Mouse (Mus musculus) hindbrain, embryonic 13.5 days (tissue): ENCODE data around the gene Zc3h7b. TPM values are rescaled to one million over a fixed set of nuclear protein-coding genes. Genes with fewer than 3 reads are reported as not detected.

Experiments used
- ATAC-seq: fragments of 200-750 bp; cut with Nextera tagmentation; 2 replicates; pipeline ENCODE4 v1.8.0; 2017; ENCODE audit warnings: moderate TSS enrichment; ENCODE audit not compliant: low FRiP score
- H3K27ac ChIP-seq: fragments of 300-500 bp; sonication (generic); 2 replicates; pipeline ENCODE4 v1.5.1; 2015; ENCODE audit warnings: inconsistent platforms, mild to moderate bottlenecking, moderate library complexity
- H3K27me3 ChIP-seq: fragments of 300-500 bp; sonication (generic); 2 replicates; pipeline ENCODE4 v1.6.1; 2015; ENCODE audit warnings: mild to moderate bottlenecking, inconsistent platforms
- H3K36me3 ChIP-seq: fragments of 300-500 bp; sonication (generic); 2 replicates; pipeline ENCODE4 v1.6.1; 2015; ENCODE audit warnings: mild to moderate bottlenecking, inconsistent platforms
- H3K4me1 ChIP-seq: fragments of 300-500 bp; sonication (generic); replicated peaks from 2 replicates; pipeline ENCODE4 v1.6.1; 2015; ENCODE audit warnings: inconsistent platforms
- H3K4me2 ChIP-seq: fragments of 300-500 bp; sonication (generic); 2 replicates; pipeline ENCODE4 v1.6.1; 2015; ENCODE audit warnings: inconsistent platforms, mild to moderate bottlenecking, moderate library complexity
- H3K4me3 ChIP-seq: fragments of 300-500 bp; sonication (generic); 2 replicates; pipeline ENCODE4 v1.5.1; 2015; ENCODE audit warnings: mild to moderate bottlenecking, inconsistent platforms
- H3K9ac ChIP-seq: fragments of 300-500 bp; sonication (generic); 2 replicates; pipeline ENCODE4 v1.6.1; 2015; ENCODE audit warnings: mild to moderate bottlenecking, inconsistent platforms
- H3K9me3 ChIP-seq: fragments of 300-500 bp; sonication (generic); 2 replicates; pipeline ENCODE4 v1.6.1; 2016; ENCODE audit warnings: inconsistent platforms
- WGBS: fragments of 180-500 bp; shearing (Covaris S2); methylation state at CpG from one replicate; pipeline ENCODE4 v1.1.7; 2015; 5-methylcytosine and 5-hydroxymethylcytosine counted together
- polyA plus RNA-seq: library from polyadenylated mRNA; unstranded; fragments of >200 nt; fragmentation: Nextera tagmentation; extraction: Ambion mirVana; gene quantifications from 2 replicates; pipeline ENCODE4 v1.2.1, GENCODE M21; 2015

The Zc3h7b gene
- polyA plus RNA-seq, 1 experiment from 2014 or later: 42.6 TPM

DNA sequence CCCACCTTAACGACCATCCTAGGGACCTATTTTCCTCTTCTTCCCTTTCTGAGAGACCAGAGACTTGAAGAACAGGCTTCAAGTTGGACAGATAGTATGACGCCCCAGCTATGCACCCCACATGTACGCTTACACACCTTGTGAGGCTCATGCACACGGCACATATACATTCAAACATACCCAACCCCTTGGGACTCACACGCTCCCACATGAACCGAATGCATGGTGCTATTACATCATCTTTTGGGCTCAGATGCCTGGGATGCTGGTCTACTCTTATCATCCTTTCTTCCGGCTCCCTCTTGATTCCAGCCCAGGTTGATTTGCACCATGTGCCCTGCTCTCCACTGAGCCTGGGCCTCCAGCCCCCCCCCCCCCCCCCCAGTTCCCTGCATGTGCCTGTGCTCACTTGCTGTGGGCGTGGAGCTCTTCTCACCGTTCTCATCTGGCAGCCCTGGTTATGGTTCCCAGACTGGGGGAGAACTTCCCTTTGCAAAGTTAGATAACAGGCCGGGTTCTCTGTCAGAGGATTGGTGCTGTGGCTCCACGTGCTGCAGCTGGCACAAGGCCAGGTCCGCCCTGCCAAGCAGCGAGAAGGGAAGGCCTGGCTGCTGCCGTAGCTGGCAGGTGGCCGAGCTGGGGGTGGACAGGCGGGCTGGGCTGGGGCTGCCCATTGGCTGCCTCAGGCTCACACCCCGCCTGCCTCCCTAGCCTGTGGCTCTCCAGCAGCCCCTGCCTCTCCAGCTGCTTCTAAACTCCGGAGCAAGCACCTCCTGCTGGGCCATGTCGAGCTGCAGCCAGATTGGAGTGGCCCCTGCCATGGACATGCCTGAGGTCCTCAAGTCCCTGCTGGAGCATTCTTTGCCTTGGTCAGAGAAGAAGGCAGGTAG, 57.4 kb downstream of the Zc3h7b start, which contains the start of gene Tef:
Gene Tef (plus strand): TSS at position 421 of the 890 bp plus-strand sequence.
- Histone ChIP-seq H3K9me3 (no peaks in the 10 kb centered on the region), H3K4me1 (peaks cover 39% of the 10 kb centered on the region), H3K9ac (peak within 1 kb of the TSS; percentile 53), H3K36me3 (peaks cover 9% of the 10 kb centered on the region; the same call in 1 of the 2 replicates), H3K4me2 (peak within 1 kb of the TSS; percentile 53), H3K4me3 (peak within 1 kb of the TSS; percentile 19), H3K27ac (peak within 1 kb of the TSS; percentile 52), H3K27me3 (no peaks in the 10 kb centered on the region)
- WGBS: 27% methylated on average over 19 of the region's 19 CpGs
- ATAC-seq: peak; percentile 96

DNA sequence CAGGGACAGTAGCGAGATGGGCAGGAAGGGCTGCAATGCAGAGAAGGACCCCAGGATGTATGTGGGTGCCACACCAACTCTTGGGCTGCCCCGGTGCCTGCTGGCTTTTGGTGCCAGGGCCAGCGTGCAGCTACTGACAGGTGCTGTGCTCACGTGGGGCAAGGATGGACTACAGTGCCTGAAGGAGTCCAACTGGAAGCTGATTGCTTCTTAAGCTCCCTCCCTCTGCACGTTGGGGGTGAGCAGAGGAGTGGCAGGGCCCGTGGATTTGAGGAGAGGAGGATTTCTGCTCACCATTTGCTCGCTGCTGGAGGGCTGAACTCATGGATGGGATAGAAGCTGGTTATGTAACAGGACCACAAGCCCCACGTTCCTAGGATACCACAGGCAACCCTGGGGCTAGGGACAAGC, 58.1 kb downstream of the Zc3h7b start:
- Histone ChIP-seq H3K27ac (peak overlapping the region; percentile 52; the same call in 1 of the 2 replicates), H3K9ac (peak overlapping the region; percentile 53), H3K9me3 (no peaks in the 10 kb centered on the region), H3K4me2 (peak overlapping the region; percentile 53), H3K4me3 (peak overlapping the region; percentile 19), H3K36me3 (peaks cover 5% of the 10 kb centered on the region; the same call in 1 of the 2 replicates), H3K27me3 (no peaks in the 10 kb centered on the region), H3K4me1 (peaks cover 39% of the 10 kb centered on the region)
- peak; percentile 47; the same call in 1 of the 2 replicates for ATAC-seq
- 14% methylated on average over 8 of the region's 8 CpGs for WGBS

DNA sequence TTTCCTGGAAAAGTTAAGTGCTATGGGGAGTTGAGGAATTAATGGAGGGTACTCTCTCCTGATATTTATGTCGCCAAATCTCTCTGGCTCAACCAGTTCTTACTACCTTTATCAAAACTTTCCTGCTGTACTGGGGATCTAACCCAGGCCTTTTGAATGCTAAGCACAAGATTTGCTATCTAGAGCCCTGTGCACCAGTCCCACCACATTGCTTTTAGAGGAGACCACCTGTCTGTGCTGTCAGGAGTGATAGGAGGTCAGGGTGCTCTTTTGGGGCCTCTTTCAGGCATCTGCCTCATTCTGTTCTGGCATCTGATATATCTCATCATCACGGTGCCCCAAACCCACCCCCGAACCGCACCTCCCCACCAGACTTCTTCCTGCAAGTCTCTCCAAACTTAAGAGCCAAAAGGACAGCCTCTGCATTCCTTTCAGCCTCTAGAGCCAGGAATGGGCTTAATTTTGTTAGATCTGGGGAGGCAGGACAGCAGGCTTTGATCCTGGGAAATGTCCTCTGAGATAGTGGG, 58.6 kb downstream of the Zc3h7b start:
- no peak for ATAC-seq
- H3K4me3 ChIP-seq: no peak overlapping the region
- WGBS: 73% methylated on average over 4 of the region's 4 CpGs
- H3K36me3 ChIP-seq: 0 out of 2 replicates have a peak, but pooled peaks cover under 1% of the 10 kb centered on the region
- no peak overlapping the region for H3K27ac ChIP-seq
- H3K4me1 ChIP-seq: peaks cover 39% of the 10 kb centered on the region
- 0 out of 2 replicates have a peak overlapping the region, but pooled peaks have one; percentile 53 for H3K9ac ChIP-seq
- H3K27me3 ChIP-seq: no peaks in the 10 kb centered on the region
- H3K4me2 ChIP-seq: no peak overlapping the region
- no peaks in the 10 kb centered on the region for H3K9me3 ChIP-seq

DNA sequence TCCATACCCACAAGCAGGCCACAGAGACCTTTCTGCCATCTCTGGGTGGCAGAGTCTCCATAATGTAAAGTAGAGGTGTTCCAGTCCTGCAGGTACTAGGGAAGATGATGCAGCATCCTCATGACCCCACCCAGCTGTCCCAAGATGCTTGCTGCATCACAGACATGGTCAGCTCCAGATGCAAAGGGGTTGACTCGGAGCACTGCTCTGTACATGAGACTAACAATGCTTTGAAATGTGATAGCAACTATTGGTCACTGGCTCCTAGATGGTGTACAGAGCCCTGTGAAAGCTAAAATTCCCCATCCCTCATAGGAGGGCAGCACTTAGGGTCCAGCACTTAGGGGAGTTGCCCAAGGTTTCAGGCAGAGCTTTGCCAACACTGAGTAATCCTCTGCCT, 59.3 kb downstream of the Zc3h7b start:
- Histone ChIP-seq H3K27me3 (no peaks in the 10 kb centered on the region), H3K27ac (no peak overlapping the region), H3K9ac (no peak overlapping the region), H3K4me1 (peaks cover 39% of the 10 kb centered on the region), H3K4me3 (no peak overlapping the region), H3K9me3 (no peaks in the 10 kb centered on the region), H3K36me3 (no peaks in the 10 kb centered on the region), H3K4me2 (no peak overlapping the region)
- 59% methylated on average over 1 of the region's 1 CpGs for WGBS
- no peak for ATAC-seq

DNA sequence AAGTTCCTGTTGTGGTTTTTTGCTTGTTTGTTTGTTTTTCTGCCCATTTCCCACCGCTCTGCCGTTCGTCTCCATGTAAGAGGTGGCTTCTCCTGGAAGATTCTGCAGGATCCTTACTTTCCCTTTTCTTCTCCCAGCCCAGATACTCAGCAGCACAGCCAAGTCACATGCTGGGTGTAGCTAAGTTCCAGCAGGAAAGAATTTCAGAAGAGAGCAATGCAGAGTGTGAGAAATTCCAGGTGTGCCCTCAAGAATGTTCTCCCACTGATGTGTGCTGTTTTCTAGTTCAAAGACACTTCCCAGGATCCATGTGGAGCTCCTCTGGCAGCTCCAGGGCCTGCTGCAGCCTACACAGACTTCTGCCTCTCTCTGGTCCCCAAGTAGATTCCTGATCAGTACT, 60.0 kb downstream of the Zc3h7b start:
- Histone ChIP-seq H3K9me3 (no peaks in the 10 kb centered on the region), H3K27ac (no peak overlapping the region), H3K4me2 (no peak overlapping the region), H3K4me1 (peaks cover 44% of the 10 kb centered on the region), H3K27me3 (no peaks in the 10 kb centered on the region), H3K36me3 (no peaks in the 10 kb centered on the region), H3K9ac (no peak overlapping the region), H3K4me3 (no peak overlapping the region)
- WGBS: 82% methylated on average over 3 of the region's 3 CpGs
- ATAC-seq: no peak

DNA sequence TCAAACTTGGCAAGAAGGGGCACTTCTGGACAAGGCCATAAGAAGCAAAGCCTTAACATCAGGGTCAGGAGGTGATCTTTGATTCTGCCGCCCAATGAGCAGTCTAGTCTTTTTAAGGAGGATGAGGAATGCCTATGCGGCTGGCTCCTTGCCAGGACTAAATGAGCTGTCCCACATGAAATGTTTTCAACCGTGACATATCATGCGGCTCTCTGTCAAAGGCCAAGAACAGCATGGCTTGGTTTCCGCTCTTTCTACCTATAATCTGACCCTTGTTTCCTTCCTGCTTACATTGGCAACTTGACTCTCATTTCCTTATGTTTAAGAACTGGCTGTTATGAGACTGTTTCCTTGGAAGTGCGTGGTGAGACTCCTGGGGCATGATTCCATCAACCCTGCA, 60.8 kb downstream of the Zc3h7b start:
- 0 out of 2 replicates have a peak overlapping the region, but pooled peaks have one; percentile 21 for H3K9ac ChIP-seq
- WGBS: 54% methylated on average over 6 of the region's 6 CpGs
- H3K4me2 ChIP-seq: no peak overlapping the region
- peaks cover 50% of the 10 kb centered on the region for H3K4me1 ChIP-seq
- ATAC-seq: no peak
- H3K9me3 ChIP-seq: no peaks in the 10 kb centered on the region
- H3K27me3 ChIP-seq: no peaks in the 10 kb centered on the region
- no peak overlapping the region for H3K27ac ChIP-seq
- H3K4me3 ChIP-seq: no peak overlapping the region
- no peaks in the 10 kb centered on the region for H3K36me3 ChIP-seq

DNA sequence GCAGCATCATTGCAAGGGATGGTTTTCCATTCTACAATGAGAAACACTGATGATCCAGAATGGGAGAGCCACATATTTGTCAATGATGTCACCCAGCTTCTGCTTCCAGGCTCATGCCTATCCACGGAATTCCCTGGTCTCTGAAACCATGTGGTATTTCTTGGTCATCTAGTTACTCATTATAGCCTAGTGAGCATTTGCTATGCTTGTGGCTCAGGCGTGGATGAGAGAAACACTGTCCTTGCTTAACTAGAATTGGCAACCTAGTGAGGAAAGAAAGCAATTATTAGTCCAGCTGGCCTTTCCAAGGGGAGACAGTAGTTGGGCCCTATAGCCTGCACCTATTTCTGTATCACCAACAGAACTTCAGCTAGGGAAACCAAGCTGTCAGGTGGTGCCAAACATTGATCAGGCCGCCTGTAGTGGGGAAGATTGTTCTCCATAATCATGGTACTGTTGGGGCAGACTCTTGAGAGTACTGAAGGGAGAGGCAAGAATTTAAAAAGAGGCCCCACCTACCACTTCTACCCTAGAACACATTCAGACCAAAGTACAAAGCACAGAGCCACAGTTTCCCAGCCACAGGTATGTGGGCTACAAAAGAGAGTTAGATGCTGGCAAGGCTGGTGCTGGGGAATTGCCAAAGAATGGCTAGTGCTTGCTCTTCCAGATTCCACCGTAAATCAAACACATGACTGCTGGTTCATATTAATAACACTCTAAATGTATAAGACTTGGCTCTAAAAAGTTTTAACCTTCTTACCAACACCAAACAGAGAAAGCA, 62.0 kb downstream of the Zc3h7b start:
- Histone ChIP-seq H3K4me3 (no peak overlapping the region), H3K9ac (no peak overlapping the region), H3K27ac (no peak overlapping the region), H3K36me3 (no peaks in the 10 kb centered on the region), H3K4me1 (peaks cover 52% of the 10 kb centered on the region), H3K4me2 (no peak overlapping the region), H3K9me3 (no peaks in the 10 kb centered on the region), H3K27me3 (no peaks in the 10 kb centered on the region)
- no peak for ATAC-seq
- 85% methylated on average over 4 of the region's 4 CpGs for WGBS

DNA sequence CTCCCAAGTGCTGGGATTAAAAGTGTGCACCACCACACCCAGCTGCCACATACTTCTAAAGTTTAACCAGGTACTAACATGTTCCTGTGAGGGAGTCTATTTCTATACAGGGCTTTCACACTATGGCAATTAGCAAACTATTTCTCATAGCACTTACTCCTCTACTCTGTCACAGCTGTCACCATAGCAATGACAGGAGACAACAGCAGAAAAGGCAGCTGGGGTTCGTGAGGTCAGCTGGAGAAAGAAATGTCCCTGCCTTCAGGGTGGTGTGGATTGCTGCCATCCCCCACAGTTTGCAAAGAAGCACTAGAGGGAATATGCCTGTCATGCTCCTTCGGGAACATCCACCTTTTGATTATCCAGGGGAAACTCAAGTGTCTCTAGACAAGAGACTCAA, 63.9 kb downstream of the Zc3h7b start:
- WGBS: 62% methylated on average over 2 of the region's 2 CpGs
- H3K27ac ChIP-seq: no peak overlapping the region
- no peaks in the 10 kb centered on the region for H3K9me3 ChIP-seq
- H3K4me1 ChIP-seq: peaks cover 52% of the 10 kb centered on the region
- H3K36me3 ChIP-seq: no peaks in the 10 kb centered on the region
- H3K4me3 ChIP-seq: no peak overlapping the region
- H3K4me2 ChIP-seq: no peak overlapping the region
- H3K9ac ChIP-seq: no peak overlapping the region
- H3K27me3 ChIP-seq: no peaks in the 10 kb centered on the region
- no peak for ATAC-seq

DNA sequence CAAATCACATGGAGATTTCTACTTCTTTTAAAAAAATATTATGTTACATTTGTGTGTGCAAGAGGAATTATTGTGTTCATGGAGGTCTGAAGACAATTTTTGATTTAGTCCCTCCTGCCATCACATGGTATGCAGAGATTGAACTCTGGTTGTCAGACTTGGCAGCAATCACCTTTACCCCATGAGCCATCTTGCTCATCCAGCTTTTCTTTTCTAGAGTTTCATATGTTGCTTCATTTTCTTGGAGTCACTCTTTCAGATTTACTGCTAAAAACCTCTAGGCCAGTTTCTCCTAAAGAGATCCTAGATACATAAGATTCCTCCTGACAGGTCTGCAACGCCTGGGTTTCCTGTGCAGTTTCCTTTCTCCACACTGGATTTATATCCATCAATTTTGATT, 64.7 kb downstream of the Zc3h7b start:
- Histone ChIP-seq H3K27ac (peak overlapping the region; percentile 88), H3K4me3 (no peak overlapping the region), H3K36me3 (no peaks in the 10 kb centered on the region), H3K27me3 (no peaks in the 10 kb centered on the region), H3K4me2 (peak overlapping the region; percentile 82), H3K9me3 (no peaks in the 10 kb centered on the region), H3K9ac (peak overlapping the region; percentile 73), H3K4me1 (peaks cover 57% of the 10 kb centered on the region)
- no peak for ATAC-seq
- 55% methylated on average over 1 of the region's 1 CpGs for WGBS

DNA sequence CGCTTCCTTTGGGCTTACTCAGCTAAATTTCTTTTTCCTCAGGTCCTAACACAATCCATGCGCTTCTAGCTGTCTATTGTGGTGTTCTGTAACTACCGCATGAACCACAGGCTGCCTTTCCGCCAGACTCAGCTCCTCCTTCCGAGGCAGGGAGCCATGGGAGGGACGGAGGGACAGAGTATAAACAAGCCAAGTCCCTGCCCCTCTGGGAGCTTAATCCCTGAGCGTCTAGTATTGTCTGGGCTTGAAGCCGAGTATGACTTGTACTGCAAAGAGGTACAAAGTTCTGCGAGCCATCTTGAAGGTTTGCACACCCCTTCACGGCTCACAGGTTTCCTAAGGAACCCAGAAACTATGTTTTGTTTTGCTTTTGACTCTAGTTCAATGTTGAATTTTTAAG, 65.3 kb downstream of the Zc3h7b start:
- WGBS: under 1% methylated on average over 10 of the region's 10 CpGs
- Histone ChIP-seq H3K9ac (peak overlapping the region; percentile 73), H3K27me3 (no peaks in the 10 kb centered on the region)

DNA sequence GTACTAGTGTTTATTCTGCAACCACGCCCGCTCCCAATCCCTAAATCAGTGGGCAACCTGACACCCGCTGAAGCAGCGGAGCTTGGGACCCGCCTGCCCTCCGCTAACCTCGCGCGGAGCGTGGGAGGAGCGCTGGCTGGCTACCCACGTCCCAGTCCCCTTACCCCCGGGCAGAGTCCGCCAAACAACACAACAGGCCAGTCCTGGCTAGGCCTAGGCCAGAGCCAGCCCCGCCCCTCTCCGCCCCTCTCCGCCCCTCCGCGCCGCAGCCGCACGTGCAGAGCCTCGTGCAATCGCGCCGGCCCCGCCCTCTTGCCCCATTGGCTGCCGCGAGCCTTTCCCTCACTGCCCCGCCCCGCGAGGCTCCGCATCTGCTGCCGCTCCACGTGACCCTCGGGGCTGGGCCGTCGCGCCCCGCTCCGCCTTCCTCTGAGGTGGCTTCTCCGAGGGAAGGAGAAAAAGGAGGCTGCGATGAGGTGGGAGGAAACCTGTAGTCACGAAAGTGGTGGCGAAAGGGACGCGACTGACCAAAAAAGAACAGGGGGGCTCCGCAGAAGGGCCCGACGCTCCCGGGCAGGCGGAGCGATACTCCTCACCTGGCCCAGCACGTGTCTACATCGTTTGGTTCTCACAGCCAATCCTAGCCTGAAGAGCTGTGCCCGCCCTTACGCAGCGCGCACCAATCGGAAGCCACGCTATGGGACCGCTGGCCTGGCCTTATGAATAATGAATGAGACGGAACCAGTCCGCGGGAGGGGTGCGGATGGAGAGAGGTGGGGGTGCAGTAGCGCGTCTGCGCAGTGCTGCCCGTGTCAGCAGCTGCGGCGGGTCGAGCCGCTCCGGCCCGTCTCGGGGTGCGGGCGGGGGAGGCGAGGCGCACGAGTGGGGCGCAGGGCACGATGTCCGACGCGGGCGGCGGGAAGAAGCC, 66.1 kb downstream of the Zc3h7b start:
- under 1% methylated on average over 82 of the region's 89 CpGs for WGBS
- Histone ChIP-seq H3K9me3 (no peaks in the 10 kb centered on the region), H3K9ac (peak overlapping the region; percentile 91), H3K27ac (peak overlapping the region; percentile 88), H3K36me3 (peaks cover 12% of the 10 kb centered on the region), H3K4me1 (peaks cover 44% of the 10 kb centered on the region), H3K4me3 (peak overlapping the region; percentile 76), H3K27me3 (no peaks in the 10 kb centered on the region), H3K4me2 (peak overlapping the region; percentile 82)
- peak; percentile 100 for ATAC-seq

More for the DNA sequence above, 65.3 kb downstream of the Zc3h7b start:
- Histone ChIP-seq H3K36me3 (peaks cover 4% of the 10 kb centered on the region), H3K4me1 (peaks cover 52% of the 10 kb centered on the region), H3K27ac (peak overlapping the region; percentile 88), H3K4me2 (peak overlapping the region; percentile 82), H3K9me3 (no peaks in the 10 kb centered on the region), H3K4me3 (peak overlapping the region; percentile 76)
- no peak for ATAC-seq
